Mouse (Mus musculus) megakaryocyte, embryonic 14.5 days (primary cell): ENCODE data around the gene Tex13c3. TPM values are rescaled to one million over a fixed set of nuclear protein-coding genes. Genes with fewer than 3 reads are reported as not detected.
"Not testable (repeated sequence)": the region's sequence is repeated elsewhere in the genome, so short reads cannot be mapped to it uniquely, and the experiment has no call there.

ENCODE experiments used
- H3K27me3 ChIP-seq: replicated peaks from 2 replicates; pipeline ENCODE3; 2012; ENCODE audit warnings: inconsistent platforms
- H3K36me3 ChIP-seq: replicated peaks from 2 replicates; pipeline ENCODE3; 2012; ENCODE audit warnings: low read length, inconsistent platforms, mixed read lengths
- H3K4me1 ChIP-seq: 2 replicates; pipeline ENCODE4 v1.6.1; 2012; ENCODE audit warnings: inconsistent platforms
- H3K4me3 ChIP-seq: replicated peaks from 2 replicates; pipeline ENCODE3; 2012; ENCODE audit warnings: moderate library complexity, mild to moderate bottlenecking, inconsistent platforms
- H3K9me3 ChIP-seq: 2 replicates; pipeline ENCODE4 v1.6.1; 2012; ENCODE audit warnings: inconsistent platforms
- FLI1 ChIP-seq: IDR thresholded peaks from 2 replicates; pipeline ENCODE4 v1.6.1; 2012; ENCODE audit warnings: low read length, inconsistent platforms, mixed read lengths
- GATA1 ChIP-seq: IDR thresholded peaks from 3 replicates; pipeline ENCODE4 v1.6.1; 2012; ENCODE audit warnings: mixed read lengths, low read length, inconsistent platforms, borderline replicate concordance
- polyA plus RNA-seq: library from polyadenylated mRNA; stranded (reverse); fragments of >175 nt; gene quantifications from 2 replicates; pipeline ENCODE4 v1.2.3, GENCODE M21; 2012; ENCODE audit warnings: low replicate concordance; ENCODE audit not compliant: insufficient read depth

The Tex13c3 gene
- not detected in 2 replicates for polyA plus RNA-seq

DNA sequence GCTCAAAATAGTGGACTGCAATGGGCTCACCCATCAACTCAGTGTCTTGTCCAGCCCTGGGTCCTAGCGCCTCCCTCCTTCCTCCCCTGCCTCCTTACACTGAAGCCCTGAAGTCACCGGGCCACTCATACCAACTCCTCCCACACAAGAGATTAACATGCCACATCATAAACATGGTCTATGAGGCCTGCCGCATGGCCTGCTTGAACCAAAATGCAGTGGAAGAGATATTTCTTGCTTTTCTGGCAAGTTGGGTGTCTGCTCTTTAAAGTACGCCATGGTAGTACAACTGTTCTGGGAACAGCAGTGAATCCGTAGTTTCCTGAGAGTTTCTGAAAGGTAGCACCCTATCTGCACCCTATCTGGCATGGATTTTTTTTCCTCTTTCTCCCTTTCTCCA, at the start of gene Tex13c3:
Tex13c3 (minus strand) TSS at position 101 of the 400 bp plus-strand sequence.
- H3K27me3 ChIP-seq, H3K36me3 ChIP-seq, H3K4me3 ChIP-seq, H3K9me3 ChIP-seq, H3K4me1 ChIP-seq: not testable (repeated sequence)

DNA sequence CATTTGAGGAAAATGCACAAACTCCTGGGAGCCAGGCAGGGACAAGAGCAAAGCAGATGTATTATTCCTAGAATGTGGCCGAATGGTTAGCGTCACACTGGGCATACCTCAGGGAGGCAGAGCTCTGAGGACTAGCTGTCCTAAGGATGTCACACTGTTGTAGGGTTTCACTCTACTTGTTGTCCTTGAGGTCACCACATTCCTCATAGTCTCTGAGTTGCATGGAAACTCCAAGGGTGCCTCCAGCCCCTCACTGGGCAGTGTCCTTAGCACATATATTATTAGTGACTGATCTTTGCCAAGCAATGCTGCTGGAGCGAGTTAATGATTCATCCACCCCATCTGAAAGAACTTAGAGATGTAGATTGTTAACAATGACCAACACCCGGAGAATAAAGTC, 8.6 kb upstream of the Tex13c3 start:
- no peak overlapping the region for H3K4me3 ChIP-seq
- no peaks in the 10 kb centered on the region for H3K9me3 ChIP-seq
- H3K27me3 ChIP-seq = no peaks in the 10 kb centered on the region
- H3K4me1 ChIP-seq = no peaks in the 10 kb centered on the region
- TF ChIP-seq GATA1 (no peak), FLI1 (no peak)
- no peaks in the 10 kb centered on the region for H3K36me3 ChIP-seq
